Mouse (Mus musculus) heart, embryonic 10.5 days (tissue): Measurements from ENCODE around the gene Enthd1. TPM values are rescaled to one million over a fixed set of nuclear protein-coding genes. Genes with fewer than 3 reads are reported as not detected.
"Not testable (repeated sequence)": the region's sequence is repeated elsewhere in the genome, so short reads cannot be mapped to it uniquely, and the experiment has no call there.

Experiments
- DNase-seq: peaks from one replicate; pipeline ENCODE4 v3.0.0-alpha.2; 2017; ENCODE audit warnings: low spot score
- H3K27ac ChIP-seq: fragments of 300-500 bp; sonication (generic); 2 replicates; pipeline ENCODE4 v1.5.1; 2016; ENCODE audit warnings: mild to moderate bottlenecking
- H3K27me3 ChIP-seq: fragments of 300-500 bp; sonication (generic); 2 replicates; pipeline ENCODE4 v1.6.1; 2016; ENCODE audit warnings: mild to moderate bottlenecking; ENCODE audit not compliant: poor library complexity, insufficient read depth, severe bottlenecking
- H3K36me3 ChIP-seq: fragments of 300-500 bp; sonication (generic); 2 replicates; pipeline ENCODE4 v1.6.1; 2016; ENCODE audit warnings: mild to moderate bottlenecking, moderate library complexity
- H3K4me1 ChIP-seq: fragments of 300-500 bp; sonication (generic); 2 replicates; pipeline ENCODE4 v1.6.1; 2016; ENCODE audit warnings: mild to moderate bottlenecking
- H3K4me3 ChIP-seq: fragments of 300-500 bp; sonication (generic); 2 replicates; pipeline ENCODE4 v1.5.1; 2016; ENCODE audit warnings: mild to moderate bottlenecking, moderate library complexity
- H3K9me3 ChIP-seq: fragments of 300-500 bp; sonication (generic); 2 replicates; pipeline ENCODE4 v1.6.1; 2016; ENCODE audit warnings: mild to moderate bottlenecking, moderate library complexity
- WGBS: fragments of 180-500 bp; shearing (Covaris S2); methylation state at CpG from one replicate; pipeline ENCODE4 v1.1.7; 2016; 5-methylcytosine and 5-hydroxymethylcytosine counted together
- polyA plus RNA-seq: library from polyadenylated mRNA; unstranded; fragments of >200 nt; fragmentation: Nextera tagmentation; extraction: Ambion mirVana; gene quantifications from 2 replicates; pipeline ENCODE4 v1.2.1, GENCODE M21; 2016

The Enthd1 gene
- polyA plus RNA-seq, 1 experiment from 2014 or later = not detected

DNA sequence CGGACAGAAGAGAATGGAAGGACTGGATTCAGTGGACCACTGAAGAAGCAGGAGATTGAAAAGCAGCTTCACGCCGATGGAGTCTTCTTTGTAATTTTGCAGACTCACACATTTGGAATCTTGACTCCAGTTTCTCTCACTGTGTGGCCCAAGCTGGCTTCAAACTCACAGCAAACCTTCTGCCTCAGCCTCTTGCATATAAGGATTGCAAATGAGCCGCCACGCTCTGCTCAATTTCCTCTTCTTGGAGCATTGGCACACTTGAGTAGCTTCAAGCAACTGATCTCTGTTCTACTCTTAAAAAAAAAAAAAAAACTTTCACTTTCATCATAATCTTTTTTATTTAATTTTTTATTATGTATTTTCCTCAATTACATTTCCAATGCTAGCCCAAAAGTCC lies 45.0 kb downstream of the Enthd1 start:
- H3K9me3 ChIP-seq = no peaks in the 10 kb centered on the region
- H3K4me1 ChIP-seq = peaks cover 19% of the 10 kb centered on the region
- WGBS = 93% methylated on average over 5 of the region's 5 CpGs
- no peaks in the 10 kb centered on the region for H3K27me3 ChIP-seq
- H3K36me3 ChIP-seq = no peaks in the 10 kb centered on the region
- DNase-seq = no peak
- H3K27ac ChIP-seq = no peak overlapping the region
- H3K4me3 ChIP-seq = no peak overlapping the region

DNA sequence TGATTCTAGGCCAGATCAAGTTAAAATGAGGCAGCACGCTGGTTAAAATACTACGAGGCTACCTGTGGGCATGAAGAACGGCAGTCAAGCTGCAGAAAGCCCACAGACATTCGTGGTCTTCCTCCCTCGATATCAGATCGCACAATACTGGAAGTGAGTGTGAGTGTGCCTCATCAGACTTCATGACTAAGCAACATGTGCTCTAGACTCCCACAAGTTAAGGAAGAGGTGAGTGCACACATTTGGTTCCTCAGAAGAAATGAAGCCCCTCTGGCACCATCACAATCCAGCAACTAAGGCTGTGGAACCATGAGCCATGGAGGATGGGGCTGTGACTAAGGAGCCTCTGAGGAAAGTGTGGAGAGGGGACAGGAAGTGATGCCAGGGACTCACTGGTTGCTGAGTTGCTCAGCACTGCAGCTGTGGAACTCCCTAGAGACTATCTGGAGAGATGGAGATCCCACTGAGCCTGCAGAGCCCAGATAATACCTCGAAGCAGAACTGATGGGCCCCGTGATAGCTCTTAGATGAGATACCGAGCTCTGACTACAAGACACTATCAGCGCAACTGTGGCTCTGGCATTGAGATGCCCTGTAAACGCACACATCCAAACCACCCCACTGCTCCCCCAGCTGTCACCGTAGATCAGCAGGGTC lies 46.3 kb downstream of the Enthd1 start:
- Histone ChIP-seq H3K36me3 (no peaks in the 10 kb centered on the region), H3K27ac (peak overlapping the region; percentile 47; the same call in 1 of the 2 replicates), H3K4me1 (peaks cover 19% of the 10 kb centered on the region), H3K4me3 (no peak overlapping the region), H3K9me3 (no peaks in the 10 kb centered on the region), H3K27me3 (no peaks in the 10 kb centered on the region)
- 71% methylated on average over 12 of the region's 12 CpGs for WGBS
- DNase-seq = no peak

DNA sequence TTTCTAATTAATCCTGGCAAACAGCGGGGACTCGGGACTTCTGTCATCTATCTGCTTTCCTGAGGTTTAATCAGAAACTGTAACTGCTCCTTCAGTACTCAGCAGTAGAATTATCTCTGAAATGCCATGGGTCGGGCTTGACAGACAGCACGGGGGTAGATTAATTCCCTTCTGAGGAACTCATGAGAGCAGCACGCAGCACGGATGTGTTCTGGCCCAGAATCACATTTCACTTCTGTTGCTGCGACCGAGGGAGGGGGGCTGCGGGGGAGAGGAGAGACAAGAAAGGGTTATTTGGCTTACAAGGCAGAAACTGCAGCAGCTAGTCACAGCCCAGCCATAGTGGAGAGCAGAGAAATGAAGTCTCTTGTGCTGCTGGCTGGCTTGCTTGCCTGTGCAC lies 47.0 kb downstream of the Enthd1 start:
- peak overlapping the region; percentile 20; the same call in 1 of the 2 replicates for H3K4me3 ChIP-seq
- 26% methylated on average over 9 of the region's 9 CpGs for WGBS
- H3K36me3 ChIP-seq = no peaks in the 10 kb centered on the region
- H3K27ac ChIP-seq = peak overlapping the region; percentile 47; the same call in 1 of the 2 replicates
- no peaks in the 10 kb centered on the region for H3K9me3 ChIP-seq
- H3K27me3 ChIP-seq = no peaks in the 10 kb centered on the region
- peaks cover 19% of the 10 kb centered on the region for H3K4me1 ChIP-seq
- no peak for DNase-seq

DNA sequence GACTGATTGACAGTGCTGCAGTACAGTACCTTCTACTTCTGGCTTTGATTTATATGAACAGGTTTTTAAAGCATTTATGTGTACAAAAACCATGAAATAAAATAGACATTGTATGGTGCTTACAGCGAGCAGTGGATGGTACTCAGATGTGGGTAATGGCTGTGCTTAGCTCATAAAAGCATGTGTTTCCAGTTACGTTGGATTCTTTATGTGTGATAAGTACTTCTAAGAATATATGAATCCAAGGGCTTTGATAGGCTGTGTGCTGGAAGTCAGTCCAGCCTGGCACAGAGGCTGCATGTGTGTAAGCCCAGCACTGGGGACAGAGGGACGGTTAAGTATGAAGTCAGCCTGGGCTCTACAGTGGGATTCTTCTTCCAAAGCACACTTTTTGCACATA lies 48.4 kb downstream of the Enthd1 start:
- Histone ChIP-seq H3K36me3 (no peaks in the 10 kb centered on the region), H3K27me3 (no peaks in the 10 kb centered on the region), H3K9me3 (no peaks in the 10 kb centered on the region), H3K27ac (no peak overlapping the region), H3K4me1 (peaks cover 16% of the 10 kb centered on the region), H3K4me3 (no peak overlapping the region)
- DNase-seq = no peak
- WGBS = 75% methylated on average over 3 of the region's 3 CpGs

DNA sequence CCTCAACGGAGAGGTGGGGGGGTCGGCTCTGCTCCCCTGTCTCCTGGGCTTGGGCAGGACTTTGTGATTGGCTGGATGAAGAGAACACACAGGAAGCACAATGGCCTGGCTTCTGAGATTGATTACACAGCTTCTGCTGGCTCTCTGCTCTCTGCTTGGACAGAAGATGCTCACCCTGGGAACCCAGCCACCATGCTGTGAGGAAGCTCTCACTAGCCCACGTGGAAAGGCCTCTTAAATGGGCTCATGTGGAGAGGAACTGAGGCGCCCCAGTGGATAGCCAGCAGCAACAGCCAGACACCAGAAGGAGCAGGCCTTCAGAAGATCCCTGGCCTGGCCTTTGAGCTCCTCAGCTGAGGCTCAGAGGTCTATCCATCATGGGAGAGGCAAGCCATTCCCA lies 59.9 kb downstream of the Enthd1 start:
- no peaks in the 10 kb centered on the region for H3K9me3 ChIP-seq
- no peak for DNase-seq
- no peaks in the 10 kb centered on the region for H3K27me3 ChIP-seq
- 35% methylated on average over 4 of the region's 4 CpGs for WGBS
- H3K36me3 ChIP-seq = no peaks in the 10 kb centered on the region
- H3K27ac ChIP-seq = no peak overlapping the region
- no peak overlapping the region for H3K4me3 ChIP-seq
- no peaks in the 10 kb centered on the region for H3K4me1 ChIP-seq

DNA sequence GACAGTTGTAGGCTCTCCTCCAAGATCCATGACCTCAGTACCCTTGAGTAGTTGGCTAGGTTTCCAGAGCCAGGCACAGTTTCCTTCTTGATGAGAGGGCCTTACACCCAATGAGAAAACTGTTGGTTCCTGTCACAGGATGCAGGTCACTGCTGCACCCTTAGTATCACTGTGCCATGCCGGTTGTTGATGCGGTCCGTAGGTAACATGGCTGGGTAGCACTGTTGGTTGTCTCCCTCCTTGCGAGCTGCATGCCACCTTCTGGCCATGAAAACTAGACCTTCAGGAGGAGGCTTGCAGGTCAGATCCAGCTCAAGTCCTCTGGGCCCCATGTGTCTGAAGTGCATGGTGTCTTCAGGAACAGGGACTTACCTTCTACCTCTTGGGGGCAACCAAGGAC lies 61.8 kb downstream of the Enthd1 start:
- H3K4me1 ChIP-seq, H3K27ac ChIP-seq, DNase-seq, H3K4me3 ChIP-seq, H3K36me3 ChIP-seq, H3K27me3 ChIP-seq, H3K9me3 ChIP-seq: not testable (repeated sequence)
- 90% methylated on average over 4 of the region's 4 CpGs for WGBS

DNA sequence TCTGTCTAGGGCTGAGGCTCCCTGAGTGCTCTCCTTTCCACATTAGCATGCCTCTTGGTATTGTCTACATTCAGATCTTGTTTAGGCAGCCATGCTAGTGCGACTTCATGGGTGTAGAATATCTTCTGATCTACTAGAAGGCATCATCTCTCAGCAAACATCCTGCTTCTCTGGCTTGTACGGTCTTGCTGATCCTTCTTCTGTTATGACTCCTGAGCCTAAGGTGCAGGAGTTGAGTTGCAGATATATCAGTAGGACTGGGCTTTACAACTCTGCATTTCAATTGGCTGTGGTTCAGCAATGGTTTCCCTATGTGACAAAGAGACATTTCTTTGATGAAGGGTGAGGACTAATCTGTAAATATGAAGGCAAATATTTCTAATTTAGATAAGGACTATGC lies 62.2 kb downstream of the Enthd1 start:
- no peaks in the 10 kb centered on the region for H3K9me3 ChIP-seq
- no peak for DNase-seq
- WGBS = 82% methylated on average over 2 of the region's 2 CpGs
- no peak overlapping the region for H3K4me3 ChIP-seq
- H3K36me3 ChIP-seq = no peaks in the 10 kb centered on the region
- no peaks in the 10 kb centered on the region for H3K4me1 ChIP-seq
- no peaks in the 10 kb centered on the region for H3K27me3 ChIP-seq
- H3K27ac ChIP-seq = no peak overlapping the region

DNA sequence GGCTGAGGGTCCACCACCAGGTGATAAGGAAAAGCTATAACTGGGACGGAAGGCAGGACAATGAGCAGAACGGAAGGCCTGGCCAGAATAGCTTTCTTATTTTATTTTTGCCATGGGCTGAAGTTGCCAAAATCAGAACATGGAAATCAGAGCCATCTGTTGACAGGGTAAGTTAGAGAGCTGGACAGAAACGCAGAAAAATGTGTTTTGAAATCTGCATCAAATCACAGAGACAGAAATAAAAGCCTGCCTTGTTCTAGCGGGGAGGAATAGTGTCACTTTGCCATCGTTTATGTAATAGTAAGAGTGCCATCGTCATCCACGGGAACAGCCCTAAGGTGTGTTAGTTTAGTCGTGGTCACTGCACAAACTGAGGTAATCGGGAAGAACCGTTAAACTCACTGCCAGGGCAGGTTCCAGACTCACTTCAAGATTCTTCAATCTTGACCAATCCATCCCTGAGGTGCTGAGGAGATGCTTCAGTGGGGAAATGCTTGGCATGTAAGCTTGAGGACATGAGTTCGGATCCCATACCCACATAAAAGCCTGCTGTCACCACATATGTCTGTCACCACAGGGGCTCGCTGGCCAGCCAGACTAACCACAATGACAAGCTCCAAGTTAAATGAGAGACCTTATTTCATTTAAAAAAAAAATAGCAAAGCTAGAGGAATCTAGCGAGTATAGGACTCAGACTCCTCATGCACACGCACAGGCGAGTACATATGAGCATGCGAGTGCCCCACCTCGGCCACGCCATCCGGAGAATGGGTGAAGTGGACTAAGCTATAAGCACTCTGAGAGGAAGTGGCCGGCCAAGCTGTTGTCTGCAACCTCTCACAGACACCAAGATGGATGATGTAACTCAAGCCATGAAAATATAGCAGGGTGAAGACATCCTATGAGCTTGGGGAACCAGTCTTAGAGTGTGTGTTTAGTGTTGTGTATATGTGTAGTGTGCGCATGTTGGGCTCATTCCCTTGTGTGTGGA lies 63.6 kb downstream of the Enthd1 start:
- Histone ChIP-seq H3K4me1 (no peaks in the 10 kb centered on the region), H3K9me3 (no peaks in the 10 kb centered on the region), H3K4me3 (no peak overlapping the region), H3K27ac (no peak overlapping the region), H3K36me3 (no peaks in the 10 kb centered on the region), H3K27me3 (no peaks in the 10 kb centered on the region)
- DNase-seq = no peak
- 79% methylated on average over 21 of the region's 21 CpGs for WGBS

DNA sequence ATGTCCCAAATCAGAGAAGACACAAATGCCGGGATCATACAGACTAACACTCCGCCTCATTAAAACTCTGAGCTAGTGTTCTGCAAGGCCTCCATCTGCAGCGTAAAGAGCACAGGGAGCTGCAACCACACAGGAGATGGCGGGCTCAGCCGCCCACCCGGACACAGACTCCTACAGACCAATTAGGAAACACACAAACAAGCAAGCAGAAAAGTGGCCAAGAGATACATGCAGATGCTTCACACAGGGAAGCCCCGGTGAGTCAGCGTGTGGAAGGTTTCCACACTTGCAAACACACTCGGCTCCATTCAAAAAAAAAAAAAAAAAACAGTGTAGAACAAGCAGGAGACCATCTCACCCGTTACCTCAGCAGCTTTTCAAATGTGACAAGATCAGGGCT lies 64.5 kb downstream of the Enthd1 start:
- no peaks in the 10 kb centered on the region for H3K27me3 ChIP-seq
- DNase-seq = no peak
- no peak overlapping the region for H3K27ac ChIP-seq
- H3K36me3 ChIP-seq = no peaks in the 10 kb centered on the region
- no peaks in the 10 kb centered on the region for H3K9me3 ChIP-seq
- H3K4me1 ChIP-seq = no peaks in the 10 kb centered on the region
- WGBS = 76% methylated on average over 10 of the region's 10 CpGs
- no peak overlapping the region for H3K4me3 ChIP-seq

DNA sequence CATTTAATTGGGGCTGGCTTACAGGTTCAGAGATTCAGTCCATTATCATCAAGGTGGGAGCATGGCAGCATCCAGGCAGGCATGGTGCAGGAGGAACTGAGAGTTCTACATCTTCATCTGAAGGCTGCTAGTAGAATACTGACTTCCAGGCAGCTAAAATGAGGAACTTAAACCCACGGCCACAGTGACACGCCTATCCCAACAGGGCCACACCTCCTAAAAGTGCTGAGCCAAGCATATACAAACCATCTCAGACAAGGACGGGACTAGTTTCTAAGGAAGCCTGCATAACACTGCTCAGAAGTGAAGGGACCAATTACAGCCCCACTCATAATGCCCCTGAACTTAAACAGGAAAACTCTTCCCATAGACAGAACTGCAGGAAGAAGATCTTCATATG lies 67.2 kb downstream of the Enthd1 start:
- WGBS = 69% methylated on average over 3 of the region's 3 CpGs
- not testable (repeated sequence) for H3K27ac ChIP-seq, H3K36me3 ChIP-seq, DNase-seq, H3K4me1 ChIP-seq, H3K4me3 ChIP-seq, H3K9me3 ChIP-seq
- peaks cover 24% of the 10 kb centered on the region for H3K27me3 ChIP-seq

DNA sequence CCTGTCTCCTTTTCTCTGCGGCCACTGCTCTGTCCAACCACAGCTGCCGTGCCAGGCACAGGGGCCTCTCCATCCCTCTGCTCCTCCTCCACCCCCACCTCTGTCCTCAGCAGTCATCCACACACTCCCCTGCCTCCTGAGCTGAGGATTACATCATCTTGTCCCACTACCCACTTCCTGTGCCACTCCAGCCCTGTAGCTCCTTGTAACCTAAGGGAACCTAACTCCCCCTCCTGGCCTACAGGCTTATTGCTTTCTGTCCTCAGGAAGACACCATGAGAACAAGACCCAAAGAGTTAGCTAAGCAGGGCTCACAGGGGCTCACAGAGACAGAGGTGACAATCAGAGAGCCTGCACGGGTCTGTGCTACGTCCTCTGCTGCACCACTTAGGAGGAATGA lies 73.5 kb downstream of the Enthd1 start:
- Histone ChIP-seq H3K36me3 (no peaks in the 10 kb centered on the region), H3K4me1 (peaks cover 31% of the 10 kb centered on the region), H3K27ac (no peak overlapping the region), H3K4me3 (no peak overlapping the region), H3K9me3 (no peaks in the 10 kb centered on the region), H3K27me3 (peaks cover 31% of the 10 kb centered on the region)
- no peak for DNase-seq
- 53% methylated on average over 4 of the region's 4 CpGs for WGBS

DNA sequence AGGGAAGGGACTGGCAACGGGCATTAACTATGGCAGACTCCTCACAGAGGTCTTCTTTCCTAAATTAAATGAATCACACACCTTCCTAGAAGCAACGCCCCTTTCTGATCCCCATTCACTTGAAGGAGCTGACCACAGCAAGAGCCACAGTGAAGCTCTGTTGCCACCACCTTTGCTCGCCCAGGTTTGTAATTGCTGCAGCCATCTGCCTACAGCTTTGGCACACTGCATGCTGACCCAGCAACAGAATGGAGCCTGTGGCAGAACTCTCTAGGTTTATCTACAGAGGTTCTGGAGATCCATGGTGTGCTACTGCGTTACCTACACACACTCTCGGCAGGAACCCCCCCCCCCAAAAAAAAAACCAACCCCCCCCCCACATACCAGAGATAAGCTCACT lies 74.8 kb downstream of the Enthd1 start:
- no peak overlapping the region for H3K27ac ChIP-seq
- H3K36me3 ChIP-seq = no peaks in the 10 kb centered on the region
- peaks cover 39% of the 10 kb centered on the region for H3K4me1 ChIP-seq
- no peaks in the 10 kb centered on the region for H3K9me3 ChIP-seq
- peaks cover 30% of the 10 kb centered on the region for H3K27me3 ChIP-seq
- WGBS = 54% methylated on average over 5 of the region's 5 CpGs
- no peak for DNase-seq
- H3K4me3 ChIP-seq = no peak overlapping the region

DNA sequence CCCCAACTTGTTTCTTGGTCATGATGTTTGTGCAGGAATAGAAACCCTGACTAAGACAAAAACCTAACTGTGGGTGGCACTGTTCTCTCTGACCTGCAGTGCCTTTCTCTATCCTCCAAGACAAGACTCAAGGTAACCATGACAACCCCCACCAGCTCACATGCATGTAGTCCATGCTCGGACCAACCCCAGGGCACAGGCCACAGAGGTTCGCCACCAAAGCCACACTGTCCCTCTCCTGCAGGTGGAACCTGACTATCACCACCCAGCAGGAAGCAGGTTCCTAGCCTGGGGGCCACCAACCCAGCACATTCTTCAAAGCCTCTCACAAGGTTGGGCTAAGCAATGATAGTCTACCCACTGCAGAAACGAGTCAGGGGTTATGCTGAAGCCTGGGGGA lies 76.3 kb downstream of the Enthd1 start:
- 67% methylated on average over 3 of the region's 3 CpGs for whole genome bisulfite sequencing
- H3K4me1 ChIP-seq = peaks cover 48% of the 10 kb centered on the region
- no peaks in the 10 kb centered on the region for H3K9me3 ChIP-seq
- H3K36me3 ChIP-seq = no peaks in the 10 kb centered on the region
- H3K27ac ChIP-seq = no peak overlapping the region
- DNase-seq = no peak
- H3K4me3 ChIP-seq = no peak overlapping the region
- H3K27me3 ChIP-seq = peaks cover 16% of the 10 kb centered on the region
